Mouse (Mus musculus) embryonic facial prominence, embryonic 10.5 days (tissue): ENCODE data around the gene Gal3st4. TPM values are rescaled to one million over a fixed set of nuclear protein-coding genes. Genes with fewer than 3 reads are reported as not detected.

Experiments
- DNase-seq: peaks from one replicate; pipeline ENCODE4 v3.0.0-alpha.2; 2017; ENCODE audit warnings: low spot score
- H3K27ac ChIP-seq: fragments of 300-500 bp; sonication (generic); replicated peaks from 2 replicates; pipeline ENCODE4 v1.5.1; 2016; ENCODE audit warnings: mild to moderate bottlenecking
- H3K27me3 ChIP-seq: fragments of 300-500 bp; sonication (generic); replicated peaks from 2 replicates; pipeline ENCODE4 v1.6.1; 2016; ENCODE audit warnings: low read depth, mild to moderate bottlenecking; ENCODE audit not compliant: poor library complexity, severe bottlenecking
- H3K36me3 ChIP-seq: fragments of 300-500 bp; sonication (generic); replicated peaks from 2 replicates; pipeline ENCODE4 v1.6.1; 2016; ENCODE audit warnings: mild to moderate bottlenecking, moderate library complexity
- H3K4me1 ChIP-seq: fragments of 300-500 bp; sonication (generic); 2 replicates; pipeline ENCODE4 v1.6.1; 2016
- H3K4me3 ChIP-seq: fragments of 300-500 bp; sonication (generic); 2 replicates; pipeline ENCODE4 v1.5.1; 2016; ENCODE audit warnings: mild to moderate bottlenecking, moderate library complexity
- H3K9me3 ChIP-seq: fragments of 300-500 bp; sonication (generic); 2 replicates; pipeline ENCODE4 v1.6.1; 2016; ENCODE audit warnings: mild to moderate bottlenecking
- WGBS: fragments of 180-500 bp; shearing (Covaris S2); methylation state at CpG from one replicate; pipeline ENCODE4 v1.1.7; 2016; 5-methylcytosine and 5-hydroxymethylcytosine counted together
- polyA plus RNA-seq: library from polyadenylated mRNA; unstranded; fragments of >200 nt; fragmentation: Nextera tagmentation; extraction: Ambion mirVana; gene quantifications from 2 replicates; pipeline ENCODE4 v1.2.1, GENCODE M21; 2016

Gal3st4 gene
- polyA plus RNA-seq, result 3.6 and 4.5 TPM in 2 replicates

DNA sequence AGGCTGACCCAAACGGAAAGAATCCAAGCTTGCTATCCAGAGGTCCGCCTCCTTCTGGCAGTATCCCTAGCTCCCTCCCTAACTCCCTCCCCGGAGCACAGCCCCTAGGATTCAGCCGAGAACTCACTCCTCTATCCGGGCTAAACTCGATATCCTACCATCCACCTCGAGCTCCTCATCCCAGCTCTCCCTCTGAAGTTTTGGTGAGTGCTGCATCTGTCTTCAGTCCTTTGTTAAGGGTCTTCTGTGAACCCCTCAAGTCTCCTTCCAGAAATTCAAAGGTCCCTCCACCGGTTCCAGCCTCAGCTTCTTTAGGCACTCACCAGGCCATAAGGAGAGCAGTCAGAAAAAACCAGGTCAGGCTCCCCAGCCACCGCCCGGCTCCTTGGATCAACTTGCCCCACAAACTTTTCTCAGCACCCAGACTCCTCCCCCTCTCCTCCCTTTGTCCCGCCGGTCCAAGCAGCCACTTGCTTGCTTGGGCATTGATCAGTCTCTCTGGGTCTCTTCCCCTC lies at the start of gene Gal3st4:
Gene Gal3st4, minus strand, starts transcription at position 432 of the 515 bp plus-strand sequence.
- H3K9me3 ChIP-seq, result no peaks in the 10 kb centered on the region
- H3K4me3 ChIP-seq, result peak within 1 kb of the TSS; percentile 50
- H3K4me1 ChIP-seq, result peaks cover 66% of the 10 kb centered on the region
- peaks cover 25% of the 10 kb centered on the region for H3K27me3 ChIP-seq
- H3K27ac ChIP-seq, result peak within 1 kb of the TSS; percentile 83
- DNase-seq, result peak; percentile 74
- peaks cover 38% of the 10 kb centered on the region for H3K36me3 ChIP-seq
- WGBS, result 1% methylated on average over 12 of the region's 12 CpGs

DNA sequence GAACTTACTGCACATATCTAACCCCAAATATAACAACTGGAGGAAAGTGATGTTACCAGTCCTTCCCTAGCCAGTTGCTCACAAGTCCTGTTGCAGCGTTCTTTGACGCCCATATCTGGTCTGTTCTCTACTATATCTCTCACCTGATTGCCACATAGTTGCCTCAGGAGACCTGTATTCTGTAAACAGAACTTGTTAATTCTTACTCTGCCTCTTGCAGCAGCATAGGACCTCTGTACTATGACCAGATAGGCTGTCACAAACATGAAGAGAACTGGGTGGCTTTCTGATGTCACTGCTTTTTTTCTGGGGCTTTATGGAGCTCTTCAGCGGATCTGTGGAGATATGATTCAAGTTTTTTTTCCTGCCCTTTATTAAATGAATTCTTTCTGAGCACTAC lies 40.2 kb upstream of the Gal3st4 start:
- no peaks in the 10 kb centered on the region for H3K9me3 ChIP-seq
- no peaks in the 10 kb centered on the region for H3K27me3 ChIP-seq
- no peaks in the 10 kb centered on the region for H3K36me3 ChIP-seq
- no peak overlapping the region for H3K27ac ChIP-seq
- 90% methylated on average over 3 of the region's 3 CpGs for WGBS
- no peak for DNase-seq
- no peaks in the 10 kb centered on the region for H3K4me1 ChIP-seq
- no peak overlapping the region for H3K4me3 ChIP-seq

DNA sequence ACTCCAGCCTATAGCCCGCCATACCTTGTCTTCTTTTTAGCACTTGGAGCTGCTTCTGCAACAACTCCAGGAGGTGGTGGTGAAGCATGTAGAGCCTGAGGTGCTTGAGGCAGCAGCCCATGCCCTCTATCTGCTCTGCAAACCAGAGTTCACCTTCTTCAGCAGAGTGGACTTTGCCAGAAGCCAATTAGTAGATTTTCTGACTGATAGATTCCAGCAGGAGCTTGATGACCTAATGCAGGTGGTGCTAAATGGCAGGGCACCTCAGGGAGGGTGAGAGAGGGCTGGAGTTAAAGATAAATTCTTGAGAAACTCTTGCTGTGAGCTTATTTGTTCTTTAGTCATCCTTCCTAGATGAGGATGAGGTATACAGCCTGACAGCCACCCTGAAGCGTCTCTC lies 27.0 kb upstream of the Gal3st4 start:
- WGBS, result 84% methylated on average over 2 of the region's 2 CpGs
- H3K27ac ChIP-seq, result no peak overlapping the region
- no peaks in the 10 kb centered on the region for H3K27me3 ChIP-seq
- no peak for DNase-seq
- no peaks in the 10 kb centered on the region for H3K9me3 ChIP-seq
- H3K36me3 ChIP-seq, result no peaks in the 10 kb centered on the region
- no peaks in the 10 kb centered on the region for H3K4me1 ChIP-seq
- H3K4me3 ChIP-seq, result no peak overlapping the region

DNA sequence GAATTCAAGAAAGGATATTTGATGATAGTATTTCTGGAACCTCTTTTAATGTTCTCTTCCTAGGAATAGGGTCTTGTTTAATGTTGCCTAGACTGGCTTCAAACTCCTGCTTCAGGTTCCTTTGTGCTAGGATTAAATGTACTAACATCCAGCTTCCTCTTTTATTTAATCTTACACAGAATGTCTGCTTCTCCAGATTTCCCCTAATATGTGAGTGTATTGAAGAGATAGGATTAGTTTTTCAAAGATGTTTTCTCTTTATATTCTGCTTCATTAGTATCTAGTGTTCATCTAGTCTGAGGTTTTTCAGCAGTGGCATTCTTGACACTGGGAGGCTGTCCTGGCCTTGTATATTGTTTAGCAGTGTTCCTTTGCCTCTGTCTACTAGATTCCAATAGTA lies 21.5 kb upstream of the Gal3st4 start:
- H3K4me1 ChIP-seq, result no peaks in the 10 kb centered on the region
- H3K27me3 ChIP-seq, result no peaks in the 10 kb centered on the region
- no peaks in the 10 kb centered on the region for H3K9me3 ChIP-seq
- H3K4me3 ChIP-seq, result no peak overlapping the region
- no peaks in the 10 kb centered on the region for H3K36me3 ChIP-seq
- DNase-seq, result no peak
- no peak overlapping the region for H3K27ac ChIP-seq

DNA sequence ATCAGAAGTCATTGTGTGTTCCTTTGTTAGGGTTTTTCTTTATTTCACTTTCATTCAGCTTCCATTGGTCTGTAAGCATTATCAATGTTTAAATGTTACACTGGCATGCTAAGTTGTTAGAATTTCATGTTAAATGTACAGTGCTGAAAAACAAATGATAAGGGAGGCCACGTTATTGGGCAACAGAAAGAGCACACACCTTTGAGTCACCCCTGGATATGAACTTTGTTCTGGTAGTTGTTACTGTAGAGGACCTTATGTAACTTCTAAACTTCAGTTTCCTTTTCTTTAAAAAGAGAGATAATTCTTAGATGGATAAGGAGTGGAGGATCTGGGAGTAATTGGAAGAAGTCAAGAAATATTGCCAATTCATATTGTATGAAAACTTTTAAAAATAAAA lies 19.0 kb upstream of the Gal3st4 start:
- no peak overlapping the region for H3K27ac ChIP-seq
- H3K27me3 ChIP-seq, result no peaks in the 10 kb centered on the region
- H3K4me3 ChIP-seq, result no peak overlapping the region
- H3K4me1 ChIP-seq, result no peaks in the 10 kb centered on the region
- H3K36me3 ChIP-seq, result no peaks in the 10 kb centered on the region
- H3K9me3 ChIP-seq, result no peaks in the 10 kb centered on the region
- WGBS, result 82% methylated on average over 1 of the region's 1 CpGs
- DNase-seq, result no peak

DNA sequence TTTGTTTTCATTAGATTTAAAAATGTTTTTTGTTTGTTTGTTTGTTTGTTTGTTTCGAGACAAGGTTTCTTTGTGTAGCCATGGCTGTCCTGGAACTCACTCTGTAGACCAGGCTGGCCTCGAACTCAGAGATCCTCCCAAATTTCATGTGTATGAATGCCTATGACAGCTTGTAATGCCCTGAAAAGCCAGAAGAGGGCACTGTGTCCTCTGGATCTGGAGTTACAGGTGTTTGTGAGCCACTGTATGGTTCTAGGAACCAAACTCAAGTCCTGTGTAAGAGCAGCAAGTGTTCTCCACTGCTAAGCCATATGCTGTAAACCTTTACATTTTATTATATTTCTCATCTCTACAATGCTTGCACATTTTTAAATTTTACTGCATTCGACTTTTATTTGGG lies 15.2 kb upstream of the Gal3st4 start:
- no peak overlapping the region for H3K27ac ChIP-seq
- H3K4me1 ChIP-seq, result no peaks in the 10 kb centered on the region
- no peaks in the 10 kb centered on the region for H3K36me3 ChIP-seq
- no peaks in the 10 kb centered on the region for H3K27me3 ChIP-seq
- 77% methylated on average over 3 of the region's 3 CpGs for WGBS
- no peak for DNase-seq
- H3K9me3 ChIP-seq, result no peaks in the 10 kb centered on the region
- H3K4me3 ChIP-seq, result no peak overlapping the region

DNA sequence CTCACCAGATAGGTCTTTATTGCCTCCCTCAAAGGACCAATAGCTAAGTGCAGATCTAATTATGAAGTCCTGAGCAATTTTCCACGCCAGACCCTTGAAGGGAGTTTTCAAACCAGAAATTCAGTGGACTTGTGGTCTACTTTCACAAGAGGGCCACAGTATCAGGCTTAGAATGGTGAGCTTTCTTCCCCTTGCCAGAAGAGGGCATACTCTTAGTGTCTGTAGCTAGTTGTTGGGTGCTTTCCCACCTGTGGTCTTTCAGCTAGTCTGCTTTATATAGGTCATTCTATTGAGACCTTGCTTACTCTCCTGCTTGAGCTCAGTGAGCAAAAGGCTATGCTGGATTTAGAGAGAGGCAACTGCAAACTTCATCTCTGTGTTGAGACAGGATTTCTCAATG lies 10.9 kb upstream of the Gal3st4 start:
- H3K4me3 ChIP-seq, result no peak overlapping the region
- DNase-seq, result no peak
- H3K36me3 ChIP-seq, result peaks cover 2% of the 10 kb centered on the region
- peaks cover 12% of the 10 kb centered on the region for H3K4me1 ChIP-seq
- 62% methylated on average over 1 of the region's 1 CpGs for WGBS
- H3K27ac ChIP-seq, result no peak overlapping the region
- H3K27me3 ChIP-seq, result peaks cover 12% of the 10 kb centered on the region
- H3K9me3 ChIP-seq, result peaks cover 9% of the 10 kb centered on the region

DNA sequence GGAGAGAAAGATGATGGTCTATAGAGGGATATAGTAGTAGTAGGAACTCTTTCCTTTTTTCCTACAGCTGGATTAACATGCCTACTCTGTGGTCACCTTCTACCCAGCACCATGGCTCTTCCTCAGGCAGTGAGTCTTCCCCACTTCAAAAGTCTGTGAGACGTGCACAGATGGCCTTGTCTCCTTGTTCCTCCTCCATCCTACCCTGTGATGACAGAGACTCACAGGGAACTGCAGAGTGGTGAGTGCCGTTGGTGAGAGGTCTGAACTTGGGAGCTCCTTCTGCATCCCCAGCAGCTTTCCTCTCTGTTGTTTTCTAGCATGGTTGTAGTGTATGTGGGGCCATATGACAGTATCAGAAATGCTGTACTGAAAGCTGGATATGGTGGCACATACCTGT lies 9.2 kb upstream of the Gal3st4 start:
- peaks cover 29% of the 10 kb centered on the region for H3K4me1 ChIP-seq
- no peak for DNase-seq
- peaks cover 9% of the 10 kb centered on the region for H3K9me3 ChIP-seq
- H3K4me3 ChIP-seq, result no peak overlapping the region
- H3K27me3 ChIP-seq, result peaks cover 12% of the 10 kb centered on the region
- peaks cover 19% of the 10 kb centered on the region for H3K36me3 ChIP-seq
- 81% methylated on average over 2 of the region's 2 CpGs for WGBS
- no peak overlapping the region for H3K27ac ChIP-seq

DNA sequence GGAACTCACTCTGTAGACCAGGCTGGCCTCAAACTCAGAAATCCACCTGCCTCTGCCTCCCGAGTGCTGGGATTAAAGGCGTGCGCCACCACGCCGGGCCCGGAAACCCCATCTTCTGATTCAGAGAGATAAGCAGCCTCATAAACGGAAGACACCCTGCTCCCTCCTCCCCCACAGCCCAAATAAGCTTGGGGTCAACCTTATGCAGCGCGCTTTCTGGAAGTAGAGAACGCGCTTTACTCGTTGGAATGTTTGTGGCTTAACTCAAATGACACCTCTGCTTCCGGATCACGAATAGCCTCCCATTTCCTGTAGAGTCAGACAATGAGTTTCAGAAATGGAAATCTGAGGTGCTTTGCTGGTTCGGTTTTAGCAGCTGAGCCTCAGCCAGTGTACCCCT lies 8.2 kb upstream of the Gal3st4 start:
- WGBS, result 91% methylated on average over 15 of the region's 15 CpGs
- H3K4me3 ChIP-seq, result no peak overlapping the region
- peaks cover 18% of the 10 kb centered on the region for H3K27me3 ChIP-seq
- peaks cover 29% of the 10 kb centered on the region for H3K36me3 ChIP-seq
- H3K9me3 ChIP-seq, result peaks cover 9% of the 10 kb centered on the region
- H3K4me1 ChIP-seq, result peaks cover 39% of the 10 kb centered on the region
- no peak overlapping the region for H3K27ac ChIP-seq
- no peak for DNase-seq

DNA sequence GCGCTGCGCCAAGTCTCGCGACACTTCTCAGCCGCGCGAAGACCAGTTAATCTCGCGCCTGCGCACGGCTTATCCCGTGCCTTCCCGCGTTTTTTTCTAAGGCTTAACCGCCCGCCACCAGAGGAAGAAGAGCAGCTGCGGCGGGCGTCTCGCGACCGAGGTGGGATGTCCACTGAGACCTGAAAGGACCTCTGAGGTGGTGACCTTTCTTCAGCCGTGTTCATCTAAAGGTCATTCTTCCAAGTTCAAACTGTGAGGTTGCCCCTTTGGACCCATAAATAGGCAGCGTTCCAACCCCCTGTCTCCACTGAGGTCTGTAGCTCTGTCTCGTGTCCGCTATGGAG lies 7.8 kb upstream of the Gal3st4 start:
- H3K4me1 ChIP-seq, result peaks cover 43% of the 10 kb centered on the region
- 21% methylated on average over 26 of the region's 26 CpGs for WGBS
- DNase-seq, result no peak

DNA sequence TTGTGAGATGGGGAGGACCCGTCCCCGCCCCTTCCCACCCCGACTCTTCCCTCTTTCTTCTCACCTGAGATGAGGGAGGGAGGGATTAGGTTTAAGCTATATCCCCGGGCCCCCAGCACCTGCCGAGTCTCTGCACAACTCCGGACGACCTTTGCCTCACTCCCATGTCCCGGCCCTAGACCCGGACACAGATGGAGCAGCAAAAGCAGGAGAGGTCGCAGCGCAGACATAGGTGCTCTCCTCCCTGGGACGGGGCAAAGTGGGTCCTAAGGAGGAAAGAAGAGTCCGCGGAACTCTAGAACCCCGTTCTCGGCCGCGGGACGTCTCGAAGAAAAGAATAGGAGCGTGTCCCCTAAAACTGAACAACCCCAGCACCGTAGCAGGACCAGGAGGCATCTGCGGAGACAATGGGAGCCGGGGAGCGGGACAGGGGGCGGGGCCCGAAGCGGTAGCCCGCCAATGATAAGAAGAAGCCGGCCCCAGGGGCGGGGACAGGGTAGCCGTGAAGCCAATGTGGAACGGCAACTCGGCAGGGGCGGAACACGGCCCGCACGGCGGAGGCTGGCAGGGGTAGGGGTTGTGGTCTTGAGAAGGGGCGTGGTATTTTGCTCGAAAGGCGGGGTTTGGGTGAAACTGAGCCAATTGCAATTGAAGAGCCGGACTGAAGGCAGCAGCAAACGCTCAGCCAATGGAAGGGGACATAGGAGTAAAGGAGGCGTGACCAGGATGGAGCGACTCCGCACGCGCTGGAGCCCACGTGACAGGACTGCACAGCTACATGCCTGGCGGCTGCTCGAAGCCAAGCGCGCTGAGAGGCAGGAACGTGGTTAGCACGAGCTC lies 7.2 kb upstream of the Gal3st4 start, which contains the start of the genes Gm43720, Gpc2 and Stag3:
Gene Gm43720, minus strand, starts transcription at position 374 of the 840 bp plus-strand sequence.
Gene Gpc2, minus strand, starts transcription at position 421 of the 840 bp plus-strand sequence.
Gene Stag3, plus strand, starts transcription at position 656 of the 840 bp plus-strand sequence.
- Histone ChIP-seq H3K4me1 (peaks cover 49% of the 10 kb centered on the region), H3K4me3 (peak within 1 kb of the TSS; percentile 86), H3K27ac (peak within 1 kb of the TSS; percentile 94), H3K27me3 (peaks cover 18% of the 10 kb centered on the region), H3K36me3 (peaks cover 39% of the 10 kb centered on the region), H3K9me3 (peaks cover 9% of the 10 kb centered on the region)
- DNase-seq, result peak; percentile 100
- WGBS, result under 1% methylated on average over 56 of the region's 56 CpGs

More for the DNA sequence above, 7.8 kb upstream of the Gal3st4 start:
- peaks cover 33% of the 10 kb centered on the region for H3K36me3 ChIP-seq
- H3K9me3 ChIP-seq, result peaks cover 9% of the 10 kb centered on the region
- peaks cover 18% of the 10 kb centered on the region for H3K27me3 ChIP-seq
- peak overlapping the region; percentile 72 for H3K27ac ChIP-seq
- peak overlapping the region; percentile 86 for H3K4me3 ChIP-seq

DNA sequence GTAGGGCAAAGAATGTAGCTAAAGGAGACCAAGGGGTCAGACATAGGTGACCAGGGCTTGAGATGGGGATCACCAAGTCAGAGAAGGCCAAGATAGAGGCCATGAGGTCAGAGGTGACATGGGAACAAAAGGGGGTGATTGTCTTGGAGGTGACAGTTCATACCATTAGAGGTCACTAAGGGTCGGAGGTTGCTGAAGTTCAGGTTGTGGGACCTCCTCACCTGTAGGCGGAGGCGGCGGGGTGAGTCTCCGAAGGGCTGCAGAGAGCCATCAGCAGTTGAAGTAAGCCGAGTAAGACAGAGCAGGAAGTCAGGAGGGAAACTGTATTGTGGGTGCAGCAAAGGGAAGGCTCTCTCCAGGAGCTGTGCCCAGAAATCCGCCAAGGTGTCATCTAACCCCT lies 5.4 kb upstream of the Gal3st4 start:
- Histone ChIP-seq H3K4me3 (peak overlapping the region; percentile 86), H3K36me3 (peaks cover 50% of the 10 kb centered on the region), H3K27me3 (peaks cover 23% of the 10 kb centered on the region), H3K9me3 (peaks cover 9% of the 10 kb centered on the region), H3K4me1 (peaks cover 66% of the 10 kb centered on the region), H3K27ac (no peak overlapping the region)
- no peak for DNase-seq
- WGBS, result 91% methylated on average over 7 of the region's 7 CpGs
